Mouse (Mus musculus) heart, postnatal 0 days (tissue): Measurements from ENCODE around the gene Pde4d.

ENCODE experiments used
- CTCF ChIP-seq: IDR thresholded peaks from 2 replicates; pipeline ENCODE4 v1.5.1; 2016; ENCODE audit warnings: antibody characterized with exemption, control low read depth, low read depth
- EP300 ChIP-seq: IDR thresholded peaks from 2 replicates; pipeline ENCODE4 v1.6.1; 2016; ENCODE audit warnings: antibody characterized with exemption, low read depth

GRCm38 (mm10) chr13:109922228-109922627 lies 1472.5 kb downstream of the Pde4d start:
- TF ChIP-seq CTCF, result peak; percentile 74
- no peak for TF ChIP-seq EP300
